Mouse (Mus musculus): Measurements from ENCODE around the gene Pitpnc1. TPM values are rescaled to one million over a fixed set of nuclear protein-coding genes. Genes with fewer than 3 reads are reported as not detected.

The Pitpnc1 gene
- polyA plus RNA-seq, 1 experiment, result 18.5 TPM

DNA sequence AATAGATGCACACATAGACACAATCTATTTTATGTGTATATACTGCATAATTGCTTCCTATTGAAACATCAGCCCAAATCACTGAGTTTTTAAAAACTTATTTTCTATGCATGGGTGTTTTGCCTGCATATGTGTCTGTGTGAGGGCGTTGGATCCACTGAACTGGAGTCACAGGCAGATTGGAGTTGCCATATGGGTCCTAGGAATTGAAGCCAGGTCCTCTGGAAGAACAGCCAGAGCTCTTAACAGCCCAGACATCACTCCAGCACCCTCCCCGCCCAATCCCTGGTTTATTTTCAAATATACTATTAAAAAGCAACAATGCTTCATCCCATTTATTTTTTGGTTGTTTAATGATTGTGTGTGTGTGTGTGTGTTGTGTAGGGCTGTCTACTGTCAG, 139.1 kb downstream of the Pitpnc1 start:
- 91% methylated on average over 2 of the region's 2 CpGs for WGBS

DNA sequence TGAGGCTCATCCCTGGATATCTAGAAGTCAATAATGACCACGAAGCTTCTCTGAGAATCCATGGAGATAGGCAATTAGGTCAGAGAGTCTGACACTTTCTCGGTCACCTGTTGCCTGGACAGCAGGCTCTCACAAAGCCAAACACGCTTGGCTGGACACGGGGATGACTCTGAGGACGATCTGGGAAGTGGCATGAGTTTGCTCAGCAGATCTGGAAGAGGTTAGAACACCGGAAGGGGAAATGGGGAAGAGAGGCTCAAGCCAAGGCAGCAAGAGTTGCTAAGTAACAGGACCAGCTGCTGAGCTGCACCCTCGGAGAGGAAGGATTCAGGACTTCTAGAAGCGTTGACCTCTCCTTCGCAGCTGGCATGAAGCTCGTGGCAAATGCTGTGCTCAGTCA, 143.2 kb downstream of the Pitpnc1 start:
- Histone ChIP-seq H3K4me1 (ENCODE audit: control insufficient read depth, insufficient read depth, low read length) (no peaks in the 10 kb centered on the region; the same call in 1 of the 2 replicates), H3K4me3 (ENCODE audit: insufficient read depth, low read depth, low read length) (no peak overlapping the region), H3K27ac (ENCODE audit: insufficient read depth, low read depth, low read length) (no peak overlapping the region), H3K27me3 (replicated peaks; ENCODE audit: control insufficient read depth, insufficient read depth, low read length) (no peaks in the 10 kb centered on the region), H3K36me3 (ENCODE audit: control insufficient read depth, insufficient read depth, low read length) (no peaks in the 10 kb centered on the region)
- no peak for TF ChIP-seq CTCF (conservative IDR thresholded peaks at IDR 0.05; ENCODE audit: insufficient read depth, insufficient read length, low read depth, low read length)
- WGBS, result 60% methylated on average over 10 of the region's 10 CpGs
- peak; percentile 26 for DNase-seq

More for the DNA sequence above, 139.1 kb downstream of the Pitpnc1 start:
- H3K4me3 ChIP-seq (ENCODE audit: insufficient read depth, low read depth, low read length), result no peak overlapping the region
- H3K27me3 ChIP-seq (replicated peaks; ENCODE audit: control insufficient read depth, insufficient read depth, low read length), result no peaks in the 10 kb centered on the region
- H3K4me1 ChIP-seq (ENCODE audit: control insufficient read depth, insufficient read depth, low read length), result peaks cover 6% of the 10 kb centered on the region
- no peak for TF ChIP-seq POLR2A (IDR thresholded peaks at IDR 0.05; ENCODE audit: low read depth, low read length)
- no peak for TF ChIP-seq CTCF (conservative IDR thresholded peaks at IDR 0.05; ENCODE audit: insufficient read depth, insufficient read length, low read depth, low read length)
- no peak overlapping the region for H3K27ac ChIP-seq (ENCODE audit: insufficient read depth, low read depth, low read length)
- no peak for DNase-seq
- no peaks in the 10 kb centered on the region for H3K36me3 ChIP-seq (ENCODE audit: control insufficient read depth, insufficient read depth, low read length)

DNA sequence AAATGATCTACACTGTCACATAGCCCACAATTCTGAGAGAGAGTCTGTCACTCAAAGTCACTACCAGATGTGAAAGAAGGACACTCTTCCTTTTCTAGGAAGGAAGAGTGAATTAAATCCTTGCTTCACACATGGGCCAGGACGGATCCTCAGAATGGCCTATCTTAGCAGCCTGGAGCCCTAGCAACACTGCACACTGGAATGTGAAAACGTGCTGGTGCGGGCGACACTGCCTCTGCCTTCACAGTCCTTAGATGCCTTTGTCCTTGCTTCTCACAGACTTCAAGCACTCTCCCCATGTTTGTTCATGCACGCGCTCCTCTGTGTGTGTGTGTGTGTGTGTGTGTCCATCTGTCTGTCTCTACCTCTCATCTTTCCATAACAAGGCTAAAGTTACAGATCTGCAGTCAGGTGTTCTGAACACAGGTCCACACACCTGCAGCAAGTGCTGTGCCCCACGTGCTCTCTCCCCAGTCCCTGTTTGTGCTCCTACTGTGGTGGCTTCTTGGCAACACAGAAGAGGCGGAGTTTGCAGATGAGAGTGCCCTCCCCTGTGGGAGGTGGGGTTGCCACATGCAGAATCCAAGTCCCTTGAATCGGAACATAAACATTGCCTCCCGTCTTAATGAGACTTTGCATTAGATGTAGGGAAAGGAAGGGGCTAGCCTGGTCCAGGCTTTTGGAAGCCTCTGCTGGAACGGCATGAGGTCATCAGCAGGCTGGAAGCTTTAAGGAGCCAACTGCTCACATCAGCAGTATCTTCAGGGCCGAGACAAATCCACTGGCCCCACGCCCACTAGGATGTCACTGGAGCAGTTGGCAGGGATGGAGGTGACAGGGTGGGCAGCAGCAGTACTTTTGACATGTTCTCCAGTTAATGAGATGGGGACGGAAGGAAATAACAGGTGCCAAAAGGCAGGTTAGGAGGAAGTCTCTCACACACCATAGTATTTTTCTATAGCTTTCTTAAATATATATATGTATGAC, 144.5 kb downstream of the Pitpnc1 start:
- Histone ChIP-seq H3K27ac (ENCODE audit: insufficient read depth, low read depth, low read length) (no peak overlapping the region), H3K4me3 (ENCODE audit: insufficient read depth, low read depth, low read length) (no peak overlapping the region), H3K36me3 (ENCODE audit: control insufficient read depth, insufficient read depth, low read length) (no peaks in the 10 kb centered on the region), H3K4me1 (ENCODE audit: control insufficient read depth, insufficient read depth, low read length) (no peaks in the 10 kb centered on the region; the same call in 1 of the 2 replicates), H3K27me3 (replicated peaks; ENCODE audit: control insufficient read depth, insufficient read depth, low read length) (no peaks in the 10 kb centered on the region)
- 57% methylated on average over 14 of the region's 14 CpGs for WGBS
- TF ChIP-seq CTCF (conservative IDR thresholded peaks at IDR 0.05; ENCODE audit: insufficient read depth, insufficient read length, low read depth, low read length) (no peak), POLR2A (IDR thresholded peaks at IDR 0.05; ENCODE audit: low read depth, low read length) (no peak)
- no peak for DNase-seq

DNA sequence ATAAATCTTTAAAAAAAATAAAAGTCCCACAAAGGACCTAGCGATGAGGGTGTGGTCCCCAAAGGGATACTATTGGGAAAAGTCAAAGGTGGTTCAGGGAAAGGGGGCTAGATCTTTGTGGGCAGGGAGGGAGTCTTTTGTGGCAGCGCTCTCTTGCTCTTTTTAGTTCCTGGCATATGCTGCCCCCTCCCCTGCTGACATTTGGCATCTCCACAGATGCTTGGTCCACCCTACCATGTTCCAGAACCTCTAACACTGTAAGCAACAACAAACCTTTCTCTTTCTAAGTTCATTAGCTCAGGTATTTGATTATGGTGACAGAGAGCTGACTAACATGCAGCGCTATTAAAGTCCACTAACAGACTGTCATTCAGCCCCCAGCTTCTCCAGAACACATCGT, 145.3 kb downstream of the Pitpnc1 start:
- Histone ChIP-seq H3K36me3 (ENCODE audit: control insufficient read depth, insufficient read depth, low read length) (no peaks in the 10 kb centered on the region), H3K4me1 (ENCODE audit: control insufficient read depth, insufficient read depth, low read length) (no peaks in the 10 kb centered on the region; the same call in 1 of the 2 replicates), H3K27me3 (replicated peaks; ENCODE audit: control insufficient read depth, insufficient read depth, low read length) (no peaks in the 10 kb centered on the region), H3K27ac (ENCODE audit: insufficient read depth, low read depth, low read length) (no peak overlapping the region), H3K4me3 (ENCODE audit: insufficient read depth, low read depth, low read length) (no peak overlapping the region)
- WGBS, result 90% methylated on average over 4 of the region's 4 CpGs
- DNase-seq, result no peak
- TF ChIP-seq POLR2A (IDR thresholded peaks at IDR 0.05; ENCODE audit: low read depth, low read length) (no peak), CTCF (conservative IDR thresholded peaks at IDR 0.05; ENCODE audit: insufficient read depth, insufficient read length, low read depth, low read length) (no peak)

DNA sequence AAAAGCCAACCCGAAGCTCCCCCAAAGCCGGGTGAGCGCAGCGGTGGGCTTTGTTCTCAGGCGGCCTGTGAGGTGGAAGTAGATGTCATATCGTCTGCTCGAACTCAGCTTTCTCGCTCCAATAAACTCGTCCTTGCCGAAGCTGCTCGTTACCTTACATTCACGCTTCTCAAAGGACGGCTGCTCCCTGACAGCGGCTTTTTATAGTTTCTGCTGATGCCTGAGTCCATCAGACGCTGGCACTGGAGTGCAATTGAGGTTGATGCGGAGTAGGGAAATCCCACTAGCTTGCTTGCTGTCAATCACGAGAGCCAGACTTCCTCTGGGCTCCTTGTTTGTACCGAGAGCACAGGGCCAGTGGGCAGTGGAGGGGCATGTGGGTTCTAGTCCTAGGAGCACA, 147.3 kb downstream of the Pitpnc1 start:
- no peak for TF ChIP-seq CTCF (conservative IDR thresholded peaks at IDR 0.05; ENCODE audit: insufficient read depth, insufficient read length, low read depth, low read length)
- no peak for TF ChIP-seq POLR2A (IDR thresholded peaks at IDR 0.05; ENCODE audit: low read depth, low read length)
- no peak for DNase-seq
- H3K27me3 ChIP-seq (replicated peaks; ENCODE audit: control insufficient read depth, insufficient read depth, low read length), result no peaks in the 10 kb centered on the region
- WGBS, result 78% methylated on average over 18 of the region's 18 CpGs
- no peak overlapping the region for H3K4me3 ChIP-seq (ENCODE audit: insufficient read depth, low read depth, low read length)
- no peaks in the 10 kb centered on the region; the same call in 1 of the 2 replicates for H3K4me1 ChIP-seq (ENCODE audit: control insufficient read depth, insufficient read depth, low read length)
- no peak overlapping the region for H3K27ac ChIP-seq (ENCODE audit: insufficient read depth, low read depth, low read length)
- H3K36me3 ChIP-seq (ENCODE audit: control insufficient read depth, insufficient read depth, low read length), result no peaks in the 10 kb centered on the region

DNA sequence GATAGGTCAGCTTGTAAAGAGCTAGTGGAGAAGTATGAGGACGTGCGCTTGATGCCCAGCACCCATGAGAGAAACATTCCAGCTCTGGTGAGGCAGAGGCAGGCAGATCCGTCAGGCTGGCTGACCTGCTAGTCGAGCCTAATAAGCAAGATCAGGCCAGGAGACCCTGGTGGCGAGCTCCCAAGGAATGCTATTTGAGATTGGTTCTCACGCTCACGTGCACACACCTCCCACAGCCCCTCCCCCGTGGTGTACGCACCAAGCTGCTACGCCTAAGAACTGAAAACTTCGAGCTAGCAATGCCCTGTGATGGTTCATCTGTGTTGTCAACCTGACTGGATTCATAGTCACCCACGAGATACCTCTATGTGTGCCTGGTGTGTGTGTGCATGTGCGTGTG, 148.3 kb downstream of the Pitpnc1 start:
- Histone ChIP-seq H3K27ac (ENCODE audit: insufficient read depth, low read depth, low read length) (no peak overlapping the region), H3K36me3 (ENCODE audit: control insufficient read depth, insufficient read depth, low read length) (no peaks in the 10 kb centered on the region), H3K4me1 (ENCODE audit: control insufficient read depth, insufficient read depth, low read length) (peaks cover 7% of the 10 kb centered on the region), H3K4me3 (ENCODE audit: insufficient read depth, low read depth, low read length) (no peak overlapping the region), H3K27me3 (replicated peaks; ENCODE audit: control insufficient read depth, insufficient read depth, low read length) (no peaks in the 10 kb centered on the region)
- DNase-seq, result no peak
- TF ChIP-seq POLR2A (IDR thresholded peaks at IDR 0.05; ENCODE audit: low read depth, low read length) (no peak), CTCF (conservative IDR thresholded peaks at IDR 0.05; ENCODE audit: insufficient read depth, insufficient read length, low read depth, low read length) (no peak)
- WGBS, result 88% methylated on average over 13 of the region's 13 CpGs

DNA sequence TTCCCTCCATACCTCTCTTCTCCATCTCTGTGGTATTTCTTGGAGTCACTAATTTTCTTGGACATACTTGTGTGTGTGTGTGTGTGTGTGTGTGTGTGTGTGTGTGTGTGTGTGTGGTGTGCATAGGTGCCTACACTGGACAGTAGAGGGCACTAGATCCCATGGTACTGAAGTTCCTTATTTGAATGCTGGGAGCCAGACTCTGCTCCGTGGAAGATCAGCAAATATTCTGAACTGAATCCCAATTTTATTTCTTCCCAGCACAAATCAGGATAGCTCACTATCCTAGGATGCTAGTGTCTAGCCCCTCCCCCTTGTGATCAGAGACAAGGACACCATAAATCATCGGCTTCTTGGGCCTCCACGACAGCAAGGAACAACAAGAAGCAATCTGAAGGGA, 148.7 kb downstream of the Pitpnc1 start:
- Histone ChIP-seq H3K4me1 (ENCODE audit: control insufficient read depth, insufficient read depth, low read length) (peaks cover 8% of the 10 kb centered on the region), H3K4me3 (ENCODE audit: insufficient read depth, low read depth, low read length) (no peak overlapping the region), H3K36me3 (ENCODE audit: control insufficient read depth, insufficient read depth, low read length) (no peaks in the 10 kb centered on the region), H3K27me3 (replicated peaks; ENCODE audit: control insufficient read depth, insufficient read depth, low read length) (no peaks in the 10 kb centered on the region), H3K27ac (ENCODE audit: insufficient read depth, low read depth, low read length) (no peak overlapping the region)
- no peak for DNase-seq
- WGBS, result 82% methylated on average over 3 of the region's 3 CpGs
- no peak for TF ChIP-seq POLR2A (IDR thresholded peaks at IDR 0.05; ENCODE audit: low read depth, low read length)
- 0 out of 2 replicates have a peak, but pooled peaks have one; percentile 5 for TF ChIP-seq CTCF (conservative IDR thresholded peaks at IDR 0.05; ENCODE audit: insufficient read depth, insufficient read length, low read depth, low read length)
